Mouse (Mus musculus): ENCODE data around the gene Larp1.

DNA sequence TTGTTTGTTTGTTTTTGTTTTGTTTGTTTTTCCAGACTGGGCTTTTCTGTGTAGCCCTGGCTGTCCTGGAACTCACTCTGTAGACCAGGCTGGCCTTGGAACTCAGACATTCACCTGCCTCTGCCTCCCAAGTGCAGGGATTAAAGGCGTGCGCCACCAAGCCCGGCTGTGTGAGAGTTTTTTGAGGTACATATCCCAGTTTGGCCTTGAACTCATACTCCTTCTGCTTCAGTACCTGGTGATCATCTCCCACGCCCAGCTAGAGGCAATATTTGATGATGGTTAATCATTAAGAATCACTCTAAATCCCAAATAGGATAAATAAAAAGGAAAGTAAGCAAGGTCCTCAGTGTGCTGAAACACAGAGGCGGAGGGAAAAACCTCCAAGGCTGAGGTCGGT, 22.8 kb upstream of the Larp1 start:
- no peak for TF ChIP-seq MAFK (IDR thresholded peaks at IDR 0.05; ENCODE audit: insufficient read depth, low read depth, low read length)
- TF ChIP-seq ZNF384 (IDR thresholded peaks at IDR 0.05; ENCODE audit: low read depth, low read length) = no peak
